Comparison of ENCODE assay signal across 18 mouse cellular contexts in the genomic region with DNA sequence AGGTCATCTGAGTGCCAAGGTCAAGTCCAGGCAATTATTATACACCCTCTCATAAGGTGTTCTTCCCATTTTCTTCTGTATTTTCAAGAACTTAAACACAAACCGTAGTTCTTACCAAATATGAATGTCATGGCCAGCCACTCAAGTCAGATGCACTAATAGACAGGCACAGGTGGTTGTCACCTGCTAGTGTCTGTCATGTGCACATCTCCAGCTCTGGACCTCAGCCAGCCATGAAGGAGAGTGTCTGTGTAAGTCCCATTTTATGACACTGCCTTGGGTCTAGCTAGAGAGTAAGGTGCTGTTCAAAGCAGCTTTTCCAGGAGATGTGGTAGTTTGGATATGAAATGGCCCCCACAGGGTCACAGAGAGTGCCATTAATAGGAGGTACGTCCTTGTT.
DNase-seq lines count a peak whose midpoint lies in the region; ATAC-seq and TF ChIP-seq lines count a peak whose summit lies in the region.
"Had no signal": no experiment of that assay in that cellular context is flagged by ENCODE, and none has a peak within 500 bp of the region (broad histone marks: within the 10 kb centered on the region; RNA-seq: fewer than 3 reads in every experiment).

No protein-coding gene starts in this region.

- intact Hi-C loops in heart, postnatal 10 days (cut with DNase I): no loop called here

- no peak for TF ChIP-seq POLR2A in embryonic fibroblast, embryonic 13.5 days (IDR thresholded peaks at IDR 0.05; ENCODE audit: low read depth, low read length)
- TF ChIP-seq POLR2A in limb, embryonic 14.5 days (IDR thresholded peaks at IDR 0.05; ENCODE audit: borderline replicate concordance, extremely low read depth, insufficient read depth, insufficient read length): no peak

- H3K9ac ChIP-seq in embryonic facial prominence, embryonic 12.5 days: no peak overlapping the region
- no peak overlapping the region for H3K9ac ChIP-seq in limb, embryonic 14.5 days (ENCODE audit: low read depth, low read length, severe bottlenecking)
- H3K9ac ChIP-seq: forebrain, embryonic 15.5 days; heart, embryonic 13.5 days; hindbrain, embryonic 12.5 days had no signal

- peak overlapping the region; percentile 54; the same call in 1 of the 2 replicates for H3K27ac ChIP-seq in embryonic facial prominence, embryonic 10.5 days (replicated peaks)
- peak overlapping the region; percentile 80 for H3K27ac ChIP-seq in embryonic facial prominence, embryonic 12.5 days
- H3K27ac ChIP-seq in embryonic fibroblast, embryonic 13.5 days (ENCODE audit: insufficient read depth, low read length): peak overlapping the region; percentile 64
- no peak overlapping the region for H3K27ac ChIP-seq in limb, embryonic 14.5 days (replicated peaks; ENCODE audit: low read depth, low read length)
- H3K27ac ChIP-seq: forebrain, embryonic 15.5 days; heart, embryonic 13.5 days; hindbrain, embryonic 12.5 days; hindbrain, postnatal 0 days had no signal

- ATAC-seq in embryonic facial prominence, embryonic 12.5 days (ENCODE audit: insufficient number of reproducible peaks, insufficient read depth, low FRiP score, low TSS enrichment): no peak
- peak; percentile 25; the same call in 1 of the 2 replicates for ATAC-seq in limb, embryonic 14.5 days (ENCODE audit: low FRiP score, low read depth)
- ATAC-seq: forebrain, embryonic 15.5 days; hindbrain, postnatal 0 days had no signal

- 77% methylated on average over 2 of the region's 2 CpGs for WGBS in embryonic facial prominence, embryonic 10.5 days
- 62% methylated on average over 2 of the region's 2 CpGs for WGBS in embryonic facial prominence, embryonic 12.5 days
- WGBS in limb, embryonic 14.5 days: 83% methylated on average over 2 of the region's 2 CpGs

- no peak for DNase-seq in embryonic facial prominence, embryonic 10.5 days (ENCODE audit: low spot score)
- DNase-seq in limb, embryonic 14.5 days (ENCODE audit: low spot score): peak; percentile 60
- no peak for DNase-seq in thymus, postnatal 0 days (ENCODE audit: low spot score)
- no peak for DNase-seq in heart, postnatal 10 days
- DNase-seq in cerebellum, adult 9-11 months: no peak
- DNase-seq in frontal cortex, postnatal 25 days (ENCODE audit: low spot score in 2 of 2): no peak
- DNase-seq: adrenal gland, adult 2 months; adrenal gland, postnatal 25 days; cerebellum, adult 2 months; cerebellum, postnatal 14 days; gastrocnemius, postnatal 25 days; heart, postnatal 4 days had no signal

- TF ChIP-seq CTCF in embryonic fibroblast, embryonic 13.5 days (IDR thresholded peaks at IDR 0.05; ENCODE audit: borderline replicate concordance, insufficient read depth, low read length): no peak

- no peaks in the 10 kb centered on the region for H3K9me3 ChIP-seq in embryonic facial prominence, embryonic 10.5 days
- no peaks in the 10 kb centered on the region for H3K9me3 ChIP-seq in embryonic facial prominence, embryonic 12.5 days
- H3K9me3 ChIP-seq in limb, embryonic 14.5 days (ENCODE audit: control insufficient read depth, low read length): no peaks in the 10 kb centered on the region
- H3K9me3 ChIP-seq: forebrain, embryonic 15.5 days; heart, embryonic 13.5 days; hindbrain, embryonic 12.5 days had no signal

- no peaks in the 10 kb centered on the region for H3K27me3 ChIP-seq in embryonic facial prominence, embryonic 10.5 days (replicated peaks; ENCODE audit: low read depth, poor library complexity, severe bottlenecking)
- no peaks in the 10 kb centered on the region for H3K27me3 ChIP-seq in embryonic facial prominence, embryonic 12.5 days
- H3K27me3 ChIP-seq in limb, embryonic 14.5 days (ENCODE audit: control insufficient read depth, insufficient read depth, low read length): no peaks in the 10 kb centered on the region
- H3K27me3 ChIP-seq: forebrain, embryonic 15.5 days; heart, embryonic 13.5 days; hindbrain, embryonic 12.5 days had no signal

- H3K4me2 ChIP-seq in embryonic facial prominence, embryonic 12.5 days (replicated peaks): no peak overlapping the region
- H3K4me2 ChIP-seq in limb, embryonic 14.5 days (replicated peaks; ENCODE audit: low read depth, low read length, severe bottlenecking): no peak overlapping the region
- H3K4me2 ChIP-seq: forebrain, embryonic 15.5 days; heart, embryonic 13.5 days; hindbrain, embryonic 12.5 days had no signal

- no peaks in the 10 kb centered on the region for H3K36me3 ChIP-seq in embryonic facial prominence, embryonic 10.5 days (replicated peaks)
- H3K36me3 ChIP-seq in embryonic facial prominence, embryonic 12.5 days: no peaks in the 10 kb centered on the region
- no peaks in the 10 kb centered on the region for H3K36me3 ChIP-seq in limb, embryonic 14.5 days (ENCODE audit: control insufficient read depth, insufficient read depth, low read length)
- H3K36me3 ChIP-seq: forebrain, embryonic 15.5 days; heart, embryonic 13.5 days; hindbrain, embryonic 12.5 days had no signal

- H3K4me3 ChIP-seq in embryonic facial prominence, embryonic 10.5 days: no peak overlapping the region
- no peak overlapping the region for H3K4me3 ChIP-seq in embryonic facial prominence, embryonic 12.5 days
- no peak overlapping the region for H3K4me3 ChIP-seq in embryonic fibroblast, embryonic 13.5 days (ENCODE audit: insufficient read depth, low read length)
- no peak overlapping the region for H3K4me3 ChIP-seq in limb, embryonic 14.5 days (replicated peaks; ENCODE audit: low read length)
- H3K4me3 ChIP-seq: forebrain, embryonic 15.5 days; heart, embryonic 13.5 days; hindbrain, embryonic 12.5 days had no signal

- H3K4me1 ChIP-seq in embryonic facial prominence, embryonic 10.5 days: peaks cover 48% of the 10 kb centered on the region
- H3K4me1 ChIP-seq in embryonic facial prominence, embryonic 12.5 days: peaks cover 33% of the 10 kb centered on the region
- H3K4me1 ChIP-seq in embryonic fibroblast, embryonic 13.5 days (ENCODE audit: control insufficient read depth, insufficient read depth, low read length): peaks cover 4% of the 10 kb centered on the region
- peaks cover 11% of the 10 kb centered on the region for H3K4me1 ChIP-seq in limb, embryonic 14.5 days (ENCODE audit: control insufficient read depth, insufficient read depth, low read length)
- H3K4me1 ChIP-seq: forebrain, embryonic 15.5 days; heart, embryonic 13.5 days; hindbrain, embryonic 12.5 days had no signal
